Mouse (Mus musculus): ENCODE measurements at regions not wholly inside any gene's neighbourhood (a gene's known extent, or its start where the extent isn't known, plus 50 kb on each side); places are given as distances from the start of the nearest gene placed in this dataset.
A peak's percentile ranks its signal among the peaks of the same experiment; 100 is the strongest.

- no peak for ATAC-seq (replicated peaks in 1 of 2; ENCODE audit: insufficient read depth in 1 of 2, low FRiP score in 2 of 2, low TSS enrichment in 1 of 2, low read depth in 1 of 2, poor library complexity in 2 of 2, severe bottlenecking in 2 of 2)
Observed at GRCm38 (mm10) chr14:28741418-28741817, 236.9 kb downstream of the Wnt5a start.

- ATAC-seq (replicated peaks in 1 of 2; ENCODE audit: insufficient read depth in 1 of 2, low FRiP score in 2 of 2, low TSS enrichment in 1 of 2, low read depth in 1 of 2, poor library complexity in 2 of 2, severe bottlenecking in 2 of 2): no peak
Observed at GRCm38 (mm10) chr14:28743673-28744072, 239.1 kb downstream of the Wnt5a start.

DNA sequence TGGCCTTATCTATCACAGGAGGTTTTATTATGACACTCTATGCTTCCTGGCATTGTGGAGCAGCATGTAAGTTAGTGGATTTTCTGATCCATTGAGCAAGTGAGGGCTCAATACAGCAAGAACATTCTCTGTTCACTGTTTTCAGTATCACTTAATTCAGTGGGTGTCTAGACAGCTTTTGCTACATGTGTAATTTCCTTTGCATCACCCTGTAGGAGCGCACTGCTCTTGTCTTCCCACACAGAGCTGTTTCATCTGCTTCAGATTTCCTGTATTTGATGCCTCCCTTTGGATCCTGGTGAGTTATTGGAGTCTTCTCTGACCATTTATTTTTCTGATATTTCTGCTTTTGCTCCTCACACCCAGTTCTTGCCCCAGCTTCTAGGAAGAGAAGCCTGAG, 245.8 kb downstream of the Wnt5a start:
- no peak for ATAC-seq (replicated peaks in 1 of 2; ENCODE audit: insufficient read depth in 1 of 2, low FRiP score in 2 of 2, low TSS enrichment in 1 of 2, low read depth in 1 of 2, poor library complexity in 2 of 2, severe bottlenecking in 2 of 2)

DNA sequence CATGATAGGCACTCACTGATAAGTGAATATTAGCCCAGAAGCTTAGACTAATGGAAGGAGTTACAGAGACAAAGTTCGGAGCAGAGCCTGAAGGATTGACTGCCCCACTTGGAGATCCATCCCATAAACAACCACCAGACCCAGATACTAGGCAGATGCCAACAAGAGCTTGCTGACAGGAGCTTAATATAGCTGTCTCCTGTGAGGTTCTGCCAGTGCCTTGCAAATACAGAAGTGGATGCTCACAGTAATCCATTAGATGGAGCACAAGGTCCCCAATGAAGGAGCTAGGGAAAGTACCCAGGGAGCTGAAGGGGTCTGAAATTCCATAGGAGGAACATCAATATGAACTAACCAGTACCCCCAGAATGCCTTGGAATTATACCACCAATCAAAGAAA, 252.8 kb upstream of the Lrtm1 start:
- ATAC-seq (replicated peaks in 1 of 2; ENCODE audit: insufficient read depth in 1 of 2, low FRiP score in 2 of 2, low TSS enrichment in 1 of 2, low read depth in 1 of 2, poor library complexity in 2 of 2, severe bottlenecking in 2 of 2): no peak

DNA sequence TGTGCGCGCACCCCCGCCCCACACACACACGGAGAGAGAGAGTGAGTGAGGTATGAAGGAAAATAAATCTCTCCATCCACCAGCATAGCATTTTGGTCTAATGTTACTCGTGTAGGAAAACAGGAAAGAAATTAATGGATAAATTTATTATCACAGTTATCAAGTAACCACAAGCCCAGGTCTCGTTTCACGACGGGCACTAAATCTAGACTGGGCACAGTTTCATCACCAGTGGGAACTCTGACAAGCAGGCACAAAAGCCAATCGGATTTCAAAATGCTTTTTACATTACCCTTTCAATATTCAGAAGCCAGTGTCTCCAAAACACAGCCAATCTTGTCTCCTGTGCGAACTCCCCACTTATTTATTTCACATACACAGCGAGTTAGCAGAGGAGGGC, 244.9 kb upstream of the Lrtm1 start:
- ATAC-seq (replicated peaks in 1 of 2; ENCODE audit: insufficient read depth in 1 of 2, low FRiP score in 2 of 2, low TSS enrichment in 1 of 2, low read depth in 1 of 2, poor library complexity in 2 of 2, severe bottlenecking in 2 of 2): no peak

DNA sequence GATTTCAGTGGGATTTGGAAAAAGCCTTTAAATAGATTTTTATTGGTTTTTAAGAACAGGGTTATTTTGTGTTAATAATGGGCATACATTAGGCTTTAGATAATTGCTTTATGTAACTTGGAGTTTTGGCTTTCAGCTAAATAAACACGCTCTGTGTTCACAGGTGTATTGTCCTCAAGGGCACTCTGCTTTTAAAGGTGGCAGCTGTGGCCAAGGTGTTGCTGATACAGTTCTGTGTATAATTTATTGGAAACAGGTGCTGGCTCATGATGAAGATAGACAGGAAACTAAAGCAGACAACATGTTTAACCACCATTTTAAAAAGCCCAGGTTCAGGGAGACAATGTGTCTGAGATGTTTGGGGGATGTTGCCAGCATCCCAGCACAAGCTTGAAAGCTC, 242.3 kb upstream of the Lrtm1 start:
- no peak for ATAC-seq (replicated peaks in 1 of 2; ENCODE audit: insufficient read depth in 1 of 2, low FRiP score in 2 of 2, low TSS enrichment in 1 of 2, low read depth in 1 of 2, poor library complexity in 2 of 2, severe bottlenecking in 2 of 2)

DNA sequence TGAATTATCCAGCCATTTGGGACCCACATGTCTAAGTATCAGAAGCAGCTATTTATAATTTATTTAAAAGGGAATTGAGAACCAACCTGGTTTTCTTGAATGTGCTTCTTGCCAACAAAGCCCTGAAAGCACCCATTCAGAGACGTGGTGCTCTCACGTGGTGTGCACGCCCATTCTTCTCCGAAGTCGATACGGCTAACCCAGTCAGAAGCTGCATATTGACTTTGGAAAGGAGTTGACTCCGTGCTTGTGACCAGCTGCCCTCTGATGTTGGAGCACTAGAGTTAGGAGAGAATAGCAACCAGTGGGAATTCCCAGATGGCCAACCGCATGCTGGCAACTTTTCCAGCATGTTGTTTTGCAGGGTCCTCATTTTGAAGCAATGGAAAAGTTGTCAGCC, 240.2 kb upstream of the Lrtm1 start:
- no peak for ATAC-seq (replicated peaks in 1 of 2; ENCODE audit: insufficient read depth in 1 of 2, low FRiP score in 2 of 2, low TSS enrichment in 1 of 2, low read depth in 1 of 2, poor library complexity in 2 of 2, severe bottlenecking in 2 of 2)

DNA sequence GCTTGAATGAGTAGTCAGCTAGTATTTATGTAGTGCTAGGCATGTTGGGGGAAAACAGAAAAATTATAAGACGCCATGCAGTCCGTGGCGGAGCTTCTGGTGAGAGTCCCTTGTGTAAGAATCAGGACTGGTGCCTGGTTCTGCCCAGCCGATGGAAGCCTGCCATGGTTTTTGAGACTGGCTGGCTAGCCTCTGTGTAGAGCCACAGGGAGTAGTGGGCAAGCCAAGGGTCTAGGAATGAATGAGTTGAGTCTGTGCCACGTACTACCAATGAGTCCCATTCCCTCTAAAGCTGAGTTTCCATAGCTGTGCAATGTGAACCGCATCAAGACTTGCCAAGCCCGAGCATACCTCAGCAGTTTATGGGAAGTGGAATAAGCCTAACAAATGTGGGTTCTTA, 236.3 kb upstream of the Lrtm1 start:
- ATAC-seq (replicated peaks in 1 of 2; ENCODE audit: insufficient read depth in 1 of 2, low FRiP score in 2 of 2, low TSS enrichment in 1 of 2, low read depth in 1 of 2, poor library complexity in 2 of 2, severe bottlenecking in 2 of 2): no peak

- ATAC-seq (replicated peaks in 1 of 2; ENCODE audit: insufficient read depth in 1 of 2, low FRiP score in 2 of 2, low TSS enrichment in 1 of 2, low read depth in 1 of 2, poor library complexity in 2 of 2, severe bottlenecking in 2 of 2): no peak
Observed at GRCm38 (mm10) chr14:28784106-28784633, 233.8 kb upstream of the Lrtm1 start.

GRCm38 (mm10) chr14:28798290-28798689, 219.7 kb upstream of the Lrtm1 start:
- ATAC-seq (replicated peaks in 1 of 2; ENCODE audit: insufficient read depth in 1 of 2, low FRiP score in 2 of 2, low TSS enrichment in 1 of 2, low read depth in 1 of 2, poor library complexity in 2 of 2, severe bottlenecking in 2 of 2): no peak

DNA sequence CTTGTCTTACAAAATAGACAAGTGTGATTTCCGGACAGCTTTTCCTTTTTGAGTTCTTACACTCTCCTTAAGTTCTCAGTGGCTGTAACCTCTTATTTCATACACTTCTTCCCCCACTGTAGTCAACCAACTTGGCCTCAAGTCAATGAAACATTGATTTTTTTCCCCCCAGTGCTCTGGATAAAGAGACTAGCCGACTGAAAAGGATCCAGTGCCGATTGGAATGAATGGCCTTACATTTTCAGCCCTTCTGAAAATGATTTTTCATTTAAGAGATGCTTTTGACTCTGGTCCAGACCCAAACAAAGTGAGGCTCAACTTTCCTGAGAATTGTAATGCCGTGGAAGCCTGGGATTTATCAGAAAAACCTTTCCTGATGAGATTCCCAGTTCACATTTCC, 216.3 kb upstream of the Lrtm1 start:
- no peak for ATAC-seq (replicated peaks in 1 of 2; ENCODE audit: insufficient read depth in 1 of 2, low FRiP score in 2 of 2, low TSS enrichment in 1 of 2, low read depth in 1 of 2, poor library complexity in 2 of 2, severe bottlenecking in 2 of 2)

- ATAC-seq (replicated peaks in 1 of 2; ENCODE audit: insufficient read depth in 1 of 2, low FRiP score in 2 of 2, low TSS enrichment in 1 of 2, low read depth in 1 of 2, poor library complexity in 2 of 2, severe bottlenecking in 2 of 2): no peak
Observed at GRCm38 (mm10) chr14:28802126-28802525, 215.9 kb upstream of the Lrtm1 start.

GRCm38 (mm10) chr14:28808094-28808493, 209.9 kb upstream of the Lrtm1 start:
- ATAC-seq (replicated peaks in 1 of 2; ENCODE audit: insufficient read depth in 1 of 2, low FRiP score in 2 of 2, low TSS enrichment in 1 of 2, low read depth in 1 of 2, poor library complexity in 2 of 2, severe bottlenecking in 2 of 2): no peak

DNA sequence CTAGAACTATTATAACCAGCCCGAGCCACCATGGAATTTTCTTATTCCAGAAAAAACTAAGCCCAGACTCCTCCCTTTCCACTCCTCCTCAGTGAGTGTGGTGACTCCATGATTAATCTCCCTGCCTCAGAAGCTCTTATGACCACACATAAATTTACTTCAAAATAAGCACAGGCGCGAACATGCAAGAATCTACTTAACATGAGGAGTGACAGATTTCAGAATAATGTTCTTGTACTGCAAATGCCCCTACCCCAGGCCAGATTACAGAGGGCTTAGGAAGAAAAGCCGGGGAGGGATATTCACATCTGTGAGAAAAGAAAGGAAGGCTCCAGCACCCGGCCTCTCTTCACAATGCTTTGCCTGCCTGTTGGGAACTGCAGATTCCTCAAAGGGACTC, 208.7 kb upstream of the Lrtm1 start:
- no peak for ATAC-seq (replicated peaks in 1 of 2; ENCODE audit: insufficient read depth in 1 of 2, low FRiP score in 2 of 2, low TSS enrichment in 1 of 2, low read depth in 1 of 2, poor library complexity in 2 of 2, severe bottlenecking in 2 of 2)

GRCm38 (mm10) chr14:28820970-28821369, 197.0 kb upstream of the Lrtm1 start:
- ATAC-seq (replicated peaks in 1 of 2; ENCODE audit: insufficient read depth in 1 of 2, low FRiP score in 2 of 2, low TSS enrichment in 1 of 2, low read depth in 1 of 2, poor library complexity in 2 of 2, severe bottlenecking in 2 of 2): no peak

DNA sequence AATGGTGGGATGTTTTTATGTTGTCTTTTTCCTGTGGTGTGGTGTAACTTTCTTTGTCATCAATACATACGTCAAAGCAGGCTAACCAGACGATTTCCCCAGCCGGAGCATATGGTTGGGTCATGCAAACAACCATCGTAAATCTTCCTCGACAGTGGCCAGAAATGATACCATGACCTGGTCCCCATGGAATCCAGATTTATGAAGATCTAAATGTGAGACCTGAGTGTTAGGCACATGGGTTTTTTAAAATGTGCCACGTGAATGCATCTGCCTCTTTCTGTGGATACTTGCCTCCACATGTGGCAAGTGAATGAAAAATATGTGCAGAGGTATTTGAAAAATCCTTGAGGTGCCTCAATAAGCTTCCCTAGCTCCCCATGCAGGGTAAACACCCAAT, 190.8 kb upstream of the Lrtm1 start:
- ATAC-seq (replicated peaks in 1 of 2; ENCODE audit: insufficient read depth in 1 of 2, low FRiP score in 2 of 2, low TSS enrichment in 1 of 2, low read depth in 1 of 2, poor library complexity in 2 of 2, severe bottlenecking in 2 of 2): no peak

GRCm38 (mm10) chr14:28837117-28837516, 180.9 kb upstream of the Lrtm1 start:
- ATAC-seq (replicated peaks in 1 of 2; ENCODE audit: insufficient read depth in 1 of 2, low FRiP score in 2 of 2, low TSS enrichment in 1 of 2, low read depth in 1 of 2, poor library complexity in 2 of 2, severe bottlenecking in 2 of 2): 0 out of 4 replicates have a peak, but pooled peaks of 1 of the 2 experiments have one; percentile 25

GRCm38 (mm10) chr14:28848831-28849590, 169.0 kb upstream of the Lrtm1 start:
- ATAC-seq (replicated peaks in 1 of 2; ENCODE audit: insufficient read depth in 1 of 2, low FRiP score in 2 of 2, low TSS enrichment in 1 of 2, low read depth in 1 of 2, poor library complexity in 2 of 2, severe bottlenecking in 2 of 2): no peak

All from hematopoietic stem cell, adult 5-6 weeks (primary cell).